Mouse (Mus musculus) hematopoietic stem cell, adult 5-6 weeks (primary cell): ENCODE results near the gene Calhm3. TPM values are rescaled to one million over a fixed set of nuclear protein-coding genes. Genes with fewer than 3 reads are reported as not detected.

Experiments used
- ATAC-seq, 2 experiments: fragments of 125-278 bp in 1 of 2; replicated peaks in 1 of 2; 2 replicates each; pipeline ENCODE4 v1.8.0; 2016 to 2017; ENCODE audit warnings: inconsistent platforms in 2 of 2, mild to moderate bottlenecking in 2 of 2, moderate number of reproducible peaks in 2 of 2, low read depth in 1 of 2, moderate TSS enrichment in 1 of 2; ENCODE audit not compliant: low FRiP score in 2 of 2, poor library complexity in 2 of 2, severe bottlenecking in 2 of 2, insufficient read depth in 1 of 2, low TSS enrichment in 1 of 2
- total RNA-seq: library from RNA; stranded (forward); fragments of 172-1452, 232-1000 nt; gene quantifications from 2 replicates; pipeline ENCODE4 v1.2.3, GENCODE M21; 2017

Gene Calhm3
- total RNA-seq: not detected in 2 replicates

DNA sequence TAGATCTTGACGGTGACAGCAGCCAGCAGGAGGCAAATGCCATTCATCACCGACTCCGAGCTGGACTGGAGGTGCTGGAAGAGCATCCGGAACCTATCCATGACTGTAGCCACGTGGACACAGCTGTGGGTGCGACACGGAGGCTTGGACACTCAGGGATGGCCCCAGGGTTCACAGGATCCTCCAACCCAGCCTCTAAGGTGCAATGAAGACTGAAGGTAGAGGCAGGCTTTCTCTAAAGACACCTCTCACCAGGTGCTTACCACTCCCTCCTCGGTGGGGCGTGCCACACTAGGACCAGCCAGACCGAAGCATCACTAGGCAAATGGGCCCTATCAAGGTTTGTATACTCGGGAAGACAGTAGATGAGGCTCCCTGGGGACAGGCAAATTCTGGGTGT is at the start of gene Calhm3:
Calhm3 (minus strand) TSS at position 101 of the 400 bp plus-strand sequence.
- no peak for ATAC-seq

GRCm38 (mm10) chr19:47206126-47206525 is 48.6 kb upstream of the Calhm3 start:
- no peak for ATAC-seq

GRCm38 (mm10) chr19:47204653-47205052 is 47.1 kb upstream of the Calhm3 start:
- no peak for ATAC-seq

- no peak for ATAC-seq
Measured at GRCm38 (mm10) chr19:47203042-47203441, 45.5 kb upstream of the Calhm3 start.

- no peak for ATAC-seq
Measured at GRCm38 (mm10) chr19:47202429-47202828, 44.9 kb upstream of the Calhm3 start.

DNA sequence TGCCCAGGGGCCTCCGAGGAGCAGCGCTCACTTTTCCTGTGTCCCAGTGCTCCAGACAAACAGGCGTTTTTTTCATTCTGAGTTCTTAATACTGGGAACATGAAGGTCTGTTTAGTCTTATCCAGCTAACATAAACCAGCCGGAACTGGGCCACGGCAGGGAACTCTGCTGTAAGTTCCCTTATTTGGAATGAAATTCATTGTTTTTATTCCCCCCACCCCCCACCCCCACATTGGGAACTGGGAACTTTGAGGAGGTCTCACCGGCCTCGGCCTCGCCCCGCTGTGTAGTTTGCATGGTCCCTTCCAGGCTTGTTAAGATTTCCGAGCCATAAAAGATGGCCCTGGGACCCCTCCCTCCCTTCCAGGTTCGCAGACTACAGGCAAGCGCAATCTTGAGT is 44.4 kb upstream of the Calhm3 start:
- ATAC-seq: no peak

GRCm38 (mm10) chr19:47198671-47199350 is 41.2 kb upstream of the Calhm3 start:
- ATAC-seq: no peak

GRCm38 (mm10) chr19:47192158-47192557 is 34.6 kb upstream of the Calhm3 start:
- ATAC-seq: no peak

GRCm38 (mm10) chr19:47188515-47189128 is 31.1 kb upstream of the Calhm3 start:
- ATAC-seq: no peak

GRCm38 (mm10) chr19:47186514-47187275 is 29.1 kb upstream of the Calhm3 start:
- no peak for ATAC-seq

DNA sequence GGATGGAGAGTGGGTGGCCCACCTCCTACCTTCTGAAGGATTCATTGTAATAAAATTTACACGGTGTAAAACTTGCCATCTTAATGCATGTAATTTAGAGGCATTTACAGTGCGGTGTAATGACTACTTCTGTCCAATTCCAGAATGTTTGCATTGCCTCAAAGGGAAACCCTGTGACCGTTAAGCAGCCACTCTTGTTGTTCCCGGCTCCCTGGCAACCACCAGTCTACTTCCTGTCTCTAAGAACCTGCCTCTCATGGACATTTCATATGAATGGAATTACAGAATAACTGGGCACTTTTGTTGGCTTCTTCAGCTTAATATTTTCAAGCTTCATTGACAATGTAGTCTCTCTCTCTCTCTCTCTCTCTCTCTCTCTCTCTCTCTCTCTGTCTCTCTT is 27.2 kb upstream of the Calhm3 start:
- peak in 1 of 2 experiments; percentile 45; a peak in 1 of 4 replicates for ATAC-seq

- no peak for ATAC-seq
Measured at GRCm38 (mm10) chr19:47184221-47184620, 26.7 kb upstream of the Calhm3 start.

DNA sequence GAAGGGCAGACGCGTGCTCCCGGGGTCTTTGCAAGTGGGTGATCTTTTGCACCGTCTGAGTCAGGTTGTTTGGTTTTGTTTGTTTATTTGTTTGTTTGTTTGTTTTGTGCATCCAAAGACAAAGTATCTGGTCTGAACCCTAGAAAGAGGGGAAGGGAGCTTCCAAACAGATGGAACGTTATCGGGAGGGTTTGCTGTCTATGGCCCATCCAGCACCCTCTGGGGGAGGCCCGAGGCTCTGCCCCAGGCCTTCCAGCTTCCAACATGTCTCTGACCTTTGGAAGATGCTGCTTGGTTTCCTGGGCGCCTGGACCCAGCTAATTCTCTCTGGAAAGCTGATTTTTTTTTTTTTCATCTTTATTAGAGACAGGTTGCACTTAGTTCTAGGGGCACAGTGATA is 22.4 kb upstream of the Calhm3 start:
- no peak for ATAC-seq

GRCm38 (mm10) chr19:47179272-47179809 is 21.8 kb upstream of the Calhm3 start:
- ATAC-seq: no peak

DNA sequence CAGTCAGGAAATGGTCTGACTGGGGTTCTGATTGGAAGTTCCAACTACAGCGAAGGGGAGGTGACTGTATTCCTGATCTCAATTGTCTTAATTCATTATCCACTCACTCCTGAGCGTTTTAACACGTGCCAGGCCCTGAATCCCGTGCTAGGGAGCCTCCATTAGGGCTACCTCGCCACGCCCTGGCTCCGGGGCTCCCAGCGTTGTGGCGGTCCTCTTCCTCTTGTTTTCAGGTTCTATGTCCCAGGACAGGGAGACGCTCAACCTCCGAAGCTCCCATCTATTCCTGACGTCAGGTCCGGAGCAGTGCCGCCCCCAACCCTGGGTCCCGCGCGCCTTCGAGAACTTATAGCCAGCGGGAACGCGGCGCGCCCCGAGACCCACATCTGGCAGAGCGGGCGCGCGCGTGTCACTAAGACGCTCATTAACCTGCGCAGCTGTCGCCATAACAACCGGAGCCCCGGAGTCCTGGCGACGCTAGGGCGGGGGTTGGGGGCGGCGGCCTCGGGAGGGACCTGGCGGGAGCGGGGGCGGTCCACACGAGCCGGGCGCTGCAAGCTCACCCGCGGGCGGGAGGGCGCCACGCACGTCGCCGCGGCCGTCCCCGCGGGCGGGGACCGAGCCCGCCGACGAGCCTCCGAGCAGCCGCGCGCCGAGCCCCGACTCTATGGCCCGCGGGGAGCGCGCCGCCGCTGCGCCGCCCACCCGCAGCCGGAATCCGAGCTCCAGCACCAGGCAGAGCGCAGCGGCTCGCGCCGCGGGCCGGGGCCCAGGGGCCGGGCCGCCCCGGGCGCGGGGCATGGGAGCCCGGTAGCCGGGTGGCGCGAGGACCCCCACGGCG is 21.1 kb upstream of the Calhm3 start, which contains the start of gene Neurl1a:
Neurl1a (plus strand) TSS at position 390 of the 841 bp plus-strand sequence.
- ATAC-seq: no peak

DNA sequence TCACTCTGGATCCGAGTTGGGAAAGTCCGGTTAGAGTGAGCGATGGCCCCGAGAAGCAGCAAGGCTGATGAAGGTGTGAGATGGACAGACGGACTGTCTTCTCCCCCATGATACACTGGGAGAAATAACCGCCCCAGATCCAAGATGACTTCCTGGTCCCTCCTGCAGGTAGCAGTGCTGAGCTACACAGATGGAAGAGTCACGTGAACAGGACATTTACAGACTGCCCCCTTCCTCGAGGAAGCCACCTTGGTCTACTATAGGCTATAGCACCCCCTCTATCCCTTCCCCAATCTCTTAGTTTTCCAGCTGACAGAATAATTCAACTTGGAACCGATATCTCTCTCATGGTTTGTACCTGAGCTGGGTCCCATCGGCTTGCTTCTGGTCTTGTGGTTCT is 20.4 kb upstream of the Calhm3 start:
- peak; percentile 51 to 59; a peak in 2 of 4 replicates for ATAC-seq

- no peak for ATAC-seq
Measured at GRCm38 (mm10) chr19:47176916-47177505, 19.4 kb upstream of the Calhm3 start.
